Mouse (Mus musculus) bone marrow, adult 2 months (tissue): ENCODE results near the gene Steap2.

Experiments used
- CTCF ChIP-seq: fragments of 200-500 bp; IDR thresholded peaks from 2 replicates; pipeline ENCODE4 v1.5.1; 2011; ENCODE audit warnings: low read length, control low read depth; ENCODE audit not compliant: control insufficient read depth, insufficient read depth
- POLR2A ChIP-seq: fragments of 200-500 bp; IDR thresholded peaks from 2 replicates; pipeline ENCODE4 v1.6.1; 2011; ENCODE audit warnings: low read depth, mild to moderate bottlenecking, control low read depth, low read length, borderline replicate concordance; ENCODE audit not compliant: control insufficient read depth

GRCm38 (mm10) chr5:5663057-5663456, 31.3 kb downstream of the Steap2 start:
- TF ChIP-seq POLR2A (no peak), CTCF (no peak)
